Comparison of ENCODE assay signal across 8 mouse cellular contexts in the genomic region with DNA sequence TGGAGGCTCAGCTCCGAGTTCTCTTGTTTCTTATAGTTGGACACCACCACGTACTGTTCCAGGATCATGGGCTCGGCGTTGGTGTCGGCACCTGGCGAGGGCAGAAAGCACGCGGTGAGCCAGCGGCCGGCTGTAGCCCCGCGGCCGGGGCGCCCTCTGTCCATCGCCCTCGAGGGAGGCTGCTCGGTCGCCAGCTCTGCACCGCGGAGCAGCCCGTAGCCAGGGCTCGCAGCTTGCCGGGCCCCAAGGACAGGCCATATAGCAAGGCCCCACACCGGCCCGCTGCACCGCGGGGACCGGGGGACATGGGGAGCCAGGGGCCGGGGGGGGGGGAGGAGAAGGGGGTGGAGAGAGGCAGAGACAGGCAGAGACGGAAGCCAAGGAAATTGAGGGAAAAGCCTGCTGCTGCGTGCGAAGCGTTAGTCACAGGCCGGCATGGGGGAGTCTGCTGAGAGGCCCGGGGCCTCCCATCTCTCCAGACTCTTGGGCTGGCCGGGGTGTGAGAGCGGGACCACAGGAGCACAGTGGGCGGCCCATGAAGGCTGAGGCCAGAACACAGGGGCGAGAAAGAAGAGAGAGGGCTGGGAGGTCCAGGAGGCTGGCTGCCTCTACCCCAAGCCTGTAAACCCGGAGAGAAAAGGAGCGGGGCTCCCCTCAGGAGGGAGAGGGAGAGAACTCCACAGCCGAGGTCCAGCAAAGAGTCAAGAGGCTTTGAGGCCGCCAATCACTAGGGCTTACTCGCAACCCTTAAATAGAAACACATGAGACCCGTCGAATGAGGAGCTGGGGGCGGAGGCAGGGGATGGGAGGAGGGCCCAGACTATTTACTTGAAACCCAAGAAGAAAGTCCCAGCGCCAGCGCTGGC.
DNase-seq lines count a peak whose midpoint lies in the region; ATAC-seq and TF ChIP-seq lines count a peak whose summit lies in the region.

No protein-coding gene starts in this region.

- no peaks in the 10 kb centered on the region for H3K27me3 ChIP-seq in embryonic facial prominence, embryonic 15.5 days
- H3K27me3 ChIP-seq in heart, embryonic 14.5 days (ENCODE audit: control insufficient read depth, insufficient read depth, low read length), result no peaks in the 10 kb centered on the region
- no peaks in the 10 kb centered on the region for H3K27me3 ChIP-seq in kidney, postnatal 0 days (ENCODE audit: insufficient read depth, low read length)
- no peaks in the 10 kb centered on the region for H3K27me3 ChIP-seq in stomach, embryonic 16.5 days (ENCODE audit: control insufficient read depth, insufficient read depth, low read length)

- H3K9ac ChIP-seq in embryonic facial prominence, embryonic 15.5 days, result peak overlapping the region; percentile 83
- H3K9ac ChIP-seq in heart, embryonic 14.5 days (ENCODE audit: low read length), result peak overlapping the region; percentile 91
- H3K9ac ChIP-seq in kidney, postnatal 0 days (ENCODE audit: low read depth, low read length), result peak overlapping the region; percentile 77
- peak overlapping the region; percentile 97 for H3K9ac ChIP-seq in stomach, embryonic 16.5 days (ENCODE audit: low read length)

- peak overlapping the region; percentile 68 for H3K4me3 ChIP-seq in embryonic facial prominence, embryonic 15.5 days (replicated peaks)
- H3K4me3 ChIP-seq in heart, embryonic 14.5 days (ENCODE audit: control insufficient read depth in 1 of 2, insufficient read depth in 1 of 2, low read depth in 1 of 2, low read length in 2 of 2), result peak overlapping the region; percentile 49 to 56
- H3K4me3 ChIP-seq in kidney, postnatal 0 days (replicated peaks; ENCODE audit: low read depth, low read length), result peak overlapping the region; percentile 43
- peak overlapping the region; percentile 71 for H3K4me3 ChIP-seq in stomach, embryonic 16.5 days (replicated peaks; ENCODE audit: low read length)

- H3K36me3 ChIP-seq in embryonic facial prominence, embryonic 15.5 days, result peaks cover 17% of the 10 kb centered on the region; the same call in 1 of the 2 replicates
- H3K36me3 ChIP-seq in heart, embryonic 14.5 days (ENCODE audit: control insufficient read depth, insufficient read depth, low read length), result peaks cover 27% of the 10 kb centered on the region
- peaks cover 11% of the 10 kb centered on the region; the same call in 1 of the 2 replicates for H3K36me3 ChIP-seq in kidney, postnatal 0 days (ENCODE audit: insufficient read depth, low read length)
- H3K36me3 ChIP-seq in stomach, embryonic 16.5 days (ENCODE audit: control insufficient read depth, insufficient read depth, low read length), result peaks cover 3% of the 10 kb centered on the region; the same call in 1 of the 2 replicates

- H3K4me2 ChIP-seq in embryonic facial prominence, embryonic 15.5 days (replicated peaks), result peak overlapping the region; percentile 75
- H3K4me2 ChIP-seq in heart, embryonic 14.5 days (ENCODE audit: low read length), result peak overlapping the region; percentile 91
- H3K4me2 ChIP-seq in kidney, postnatal 0 days (ENCODE audit: low read length), result peak overlapping the region; percentile 68
- H3K4me2 ChIP-seq in stomach, embryonic 16.5 days (ENCODE audit: low read depth, low read length), result peak overlapping the region; percentile 89

- H3K4me1 ChIP-seq in embryonic facial prominence, embryonic 15.5 days, result peaks cover 96% of the 10 kb centered on the region
- H3K4me1 ChIP-seq in heart, embryonic 14.5 days (ENCODE audit: control insufficient read depth in 2 of 2, insufficient read depth in 2 of 2, low read length in 2 of 2), result peaks cover 56 to 83% of the 10 kb centered on the region in 2 experiments
- peaks cover 60% of the 10 kb centered on the region for H3K4me1 ChIP-seq in kidney, postnatal 0 days (replicated peaks; ENCODE audit: insufficient read depth, low read length)
- peaks cover 77% of the 10 kb centered on the region for H3K4me1 ChIP-seq in stomach, embryonic 16.5 days (ENCODE audit: control insufficient read depth, insufficient read depth, low read length)

- peak; percentile 26 to 41 for DNase-seq in spleen, postnatal 36 days (ENCODE audit: low spot score in 2 of 2)
- no peak for DNase-seq in spleen, adult 12 weeks (ENCODE audit: low spot score)
- peak; percentile 95 for DNase-seq in kidney, postnatal 0 days (ENCODE audit: low spot score)
- peak; percentile 90 for DNase-seq in lung, postnatal 36 days
- no peak for DNase-seq in right cerebral cortex, postnatal 14 days

- 3% methylated on average over 47 of the region's 49 CpGs for WGBS in embryonic facial prominence, embryonic 15.5 days
- 3% methylated on average over 49 of the region's 49 CpGs for WGBS in heart, embryonic 14.5 days
- WGBS in kidney, postnatal 0 days, result 5% methylated on average over 49 of the region's 49 CpGs
- WGBS in stomach, embryonic 16.5 days, result 6% methylated on average over 47 of the region's 49 CpGs

- TF ChIP-seq CTCF in kidney, postnatal 0 days (IDR thresholded peaks at IDR 0.05; ENCODE audit: low read depth), result no peak

- peak; percentile 88 for ATAC-seq in embryonic facial prominence, embryonic 15.5 days (ENCODE audit: insufficient number of reproducible peaks, low FRiP score, low TSS enrichment, low read depth)
- peak; percentile 77 for ATAC-seq in heart, embryonic 14.5 days (ENCODE audit: insufficient number of reproducible peaks, insufficient read depth, low FRiP score, low read depth)
- peak; percentile 67; the same call in 1 of the 2 replicates for ATAC-seq in kidney, postnatal 0 days (replicated peaks; ENCODE audit: low FRiP score, low read depth)
- ATAC-seq in stomach, embryonic 16.5 days (ENCODE audit: insufficient read depth, low FRiP score), result peak; percentile 85

- peak overlapping the region; percentile 96 for H3K27ac ChIP-seq in embryonic facial prominence, embryonic 15.5 days (replicated peaks)
- peak overlapping the region; percentile 96 to 97 for H3K27ac ChIP-seq in heart, embryonic 14.5 days (replicated peaks in 1 of 2; ENCODE audit: control insufficient read depth in 1 of 2, insufficient read depth in 1 of 2, low read depth in 2 of 2, low read length in 2 of 2)
- peak overlapping the region; percentile 87 for H3K27ac ChIP-seq in kidney, postnatal 0 days
- peak overlapping the region; percentile 99 for H3K27ac ChIP-seq in stomach, embryonic 16.5 days (ENCODE audit: low read length)

- no peaks in the 10 kb centered on the region for H3K9me3 ChIP-seq in embryonic facial prominence, embryonic 15.5 days (replicated peaks)
- H3K9me3 ChIP-seq in heart, embryonic 14.5 days (ENCODE audit: control insufficient read depth, low read length), result no peaks in the 10 kb centered on the region
- H3K9me3 ChIP-seq in kidney, postnatal 0 days (replicated peaks; ENCODE audit: low read length), result no peaks in the 10 kb centered on the region
- no peaks in the 10 kb centered on the region for H3K9me3 ChIP-seq in stomach, embryonic 16.5 days (replicated peaks; ENCODE audit: control insufficient read depth, low read length)

Comparison
In these comparisons a context has a peak if more than half of its experiments do, and no peak if none do; other contexts are left out.
1. DNase-seq: peak in spleen, postnatal 36 days (2 of 2), kidney, postnatal 0 days (single experiment) and lung, postnatal 36 days (single experiment); none in spleen, adult 12 weeks (single experiment) and right cerebral cortex, postnatal 14 days (single experiment).
2. Peak in every context shown above with its lines, with median percentiles within 50 percentile points of each other: ATAC-seq, H3K27ac ChIP-seq, H3K4me2 ChIP-seq, H3K4me3 ChIP-seq and H3K9ac ChIP-seq.